8 mouse cellular contexts compared by ENCODE assay signal in the genomic region with DNA sequence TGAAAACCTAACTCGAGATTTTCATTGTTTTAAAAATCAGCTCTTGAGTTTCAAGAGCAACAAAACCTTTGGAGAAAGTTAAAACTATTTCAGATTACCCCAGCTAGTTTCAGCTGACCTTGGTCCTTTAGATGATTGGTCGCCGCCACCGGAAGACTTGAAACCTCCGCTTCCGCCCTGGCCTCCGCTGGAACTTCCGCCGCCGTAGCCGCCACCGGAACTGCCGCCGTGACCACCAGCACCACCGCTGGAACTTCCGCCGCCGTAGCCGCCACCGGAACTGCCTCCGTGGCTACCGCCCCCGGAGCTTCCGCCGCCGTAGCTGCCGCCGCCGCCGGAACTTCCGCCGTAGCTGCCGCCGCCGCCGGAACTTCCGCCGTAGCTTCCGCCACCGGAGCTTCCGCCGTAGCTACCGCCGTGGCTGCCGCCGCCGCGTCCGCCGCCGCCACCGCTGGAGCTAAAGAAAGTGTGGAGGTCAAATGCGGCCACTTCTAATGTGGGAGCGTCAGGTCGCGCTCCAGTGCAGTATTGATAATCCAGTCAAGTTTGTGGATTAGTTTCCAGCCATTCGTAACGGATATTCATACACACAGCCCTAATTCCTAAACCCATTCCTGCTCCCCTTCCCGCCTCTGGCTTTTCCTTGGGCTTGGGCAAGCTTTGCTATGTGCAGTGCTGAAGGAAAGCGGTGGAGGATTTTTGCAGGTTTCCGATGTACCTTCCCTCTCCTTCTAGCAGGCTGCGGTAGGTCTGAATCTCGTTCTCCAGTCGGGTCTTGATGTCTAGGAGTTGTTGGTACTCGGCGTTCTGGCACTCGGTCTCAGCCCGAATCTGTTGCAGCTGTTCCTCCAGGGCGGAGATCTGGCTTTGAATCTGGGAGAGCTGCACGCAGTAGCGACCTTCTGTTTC. TPM values are rescaled to one million over a fixed set of nuclear protein-coding genes. Genes with fewer than 3 reads are reported as not detected.
DNase-seq lines count a peak whose midpoint lies in the region; ATAC-seq lines count a peak whose summit lies in the region.

No protein-coding gene starts in this region.

- no peaks in the 10 kb centered on the region; the same call in none of the 2 replicates for H3K27me3 ChIP-seq in hindbrain, embryonic 16.5 days (replicated peaks; ENCODE audit: control insufficient read depth, insufficient read depth, low read length)

- H3K9me3 ChIP-seq in hindbrain, embryonic 16.5 days (ENCODE audit: control insufficient read depth, low read length), result no peaks in the 10 kb centered on the region

- peak overlapping the region; percentile 96 for H3K27ac ChIP-seq in hindbrain, embryonic 16.5 days (ENCODE audit: low read depth, low read length)

- peak; percentile 79 for DNase-seq in T-cell, adult 2 months (ENCODE audit: low spot score)
- peak; percentile 93 to 95 for DNase-seq in cerebellum, postnatal 25 days
- peak; percentile 92 for DNase-seq in gastrocnemius, adult 18-20 months (ENCODE audit: low spot score)
- DNase-seq in left cerebral cortex, adult 18-20 months (ENCODE audit: low spot score in 2 of 2), result peak; percentile 88 to 92
- DNase-seq in lung, postnatal 4 days, result peak; percentile 92 to 96
- peak; percentile 93 for DNase-seq in retina, postnatal 1 day
- DNase-seq in thymus, postnatal 4 days, result peak; percentile 82

- H3K36me3 ChIP-seq in hindbrain, embryonic 16.5 days (ENCODE audit: control insufficient read depth, insufficient read depth, low read length), result no peaks in the 10 kb centered on the region

- peaks cover 6% of the 10 kb centered on the region for H3K4me1 ChIP-seq in hindbrain, embryonic 16.5 days (ENCODE audit: control insufficient read depth, insufficient read depth, low read depth, low read length)

- H3K9ac ChIP-seq in hindbrain, embryonic 16.5 days (ENCODE audit: low read depth, low read length), result peak overlapping the region; percentile 82

- 2% methylated on average over 71 of the region's 71 CpGs for WGBS in hindbrain, embryonic 16.5 days

- peak overlapping the region; percentile 64 for H3K4me2 ChIP-seq in hindbrain, embryonic 16.5 days (ENCODE audit: low read length)

- ATAC-seq in hindbrain, embryonic 16.5 days, result peak; percentile 90

- peak overlapping the region; percentile 65 for H3K4me3 ChIP-seq in hindbrain, embryonic 16.5 days (ENCODE audit: low read length)

RNA-seq across cellular contexts. Expression of gene Krt10, which starts 3.1 kb away (rescaled TPM):
- 1 to 10 TPM; 2.6 to 3.1 TPM for total RNA-seq in gastrocnemius, adult 18-20 months (2021)
- polyA plus RNA-seq in hindbrain, embryonic 16.5 days (2015; fragmentation: Nextera tagmentation; extraction: Ambion mirVana), result 22.8 and 27.5 TPM in 2 replicates
- 10 to 100 TPM; 11.0 to 12.5 TPM for total RNA-seq in left cerebral cortex, adult 18-20 months (2021)

RNA-seq across cellular contexts. Expression of gene Krt28, which starts 11.4 kb away (rescaled TPM):
- total RNA-seq in gastrocnemius, adult 18-20 months (2021), result not detected
- polyA plus RNA-seq in hindbrain, embryonic 16.5 days (2015; fragmentation: Nextera tagmentation; extraction: Ambion mirVana), result 0.52 and 0.55 TPM in 2 replicates
- total RNA-seq in left cerebral cortex, adult 18-20 months (2021), result not detected

RNA-seq across cellular contexts. Expression of gene Krt27, which starts 35.2 kb away (rescaled TPM):
- total RNA-seq in gastrocnemius, adult 18-20 months (2021), result not detected
- polyA plus RNA-seq in hindbrain, embryonic 16.5 days (2015; fragmentation: Nextera tagmentation; extraction: Ambion mirVana), result 0.10 and 0.41 TPM in 2 replicates
- not detected for total RNA-seq in left cerebral cortex, adult 18-20 months (2021)

RNA-seq across cellular contexts. Expression of gene Krt12, which starts 36.0 kb away (rescaled TPM):
- not detected for total RNA-seq in gastrocnemius, adult 18-20 months (2021)
- 0.19 TPM in 1 of 2 replicates, not detected in the other for polyA plus RNA-seq in hindbrain, embryonic 16.5 days (2015; fragmentation: Nextera tagmentation; extraction: Ambion mirVana)
- 10 to 100 TPM; 10.8 to 12.0 TPM for total RNA-seq in left cerebral cortex, adult 18-20 months (2021)

RNA-seq across cellular contexts. Expression of gene Krt26, which starts 48.3 kb away (rescaled TPM):
- not detected for total RNA-seq in gastrocnemius, adult 18-20 months (2021)
- 0.37 and 0.41 TPM in 2 replicates for polyA plus RNA-seq in hindbrain, embryonic 16.5 days (2015; fragmentation: Nextera tagmentation; extraction: Ambion mirVana)
- total RNA-seq in left cerebral cortex, adult 18-20 months (2021), result not detected

Comparison
In these comparisons a context has a peak if more than half of its experiments do, and no peak if none do; other contexts are left out.
1. Peak in every context shown above with its lines: DNase-seq, ATAC-seq, H3K4me3 ChIP-seq and H3K27ac ChIP-seq.